Mouse (Mus musculus): ENCODE measurements at regions not wholly inside any gene's neighbourhood (a gene's known extent, or its start where the extent isn't known, plus 50 kb on each side); places are given as distances from the start of the nearest gene placed in this dataset.

DNA sequence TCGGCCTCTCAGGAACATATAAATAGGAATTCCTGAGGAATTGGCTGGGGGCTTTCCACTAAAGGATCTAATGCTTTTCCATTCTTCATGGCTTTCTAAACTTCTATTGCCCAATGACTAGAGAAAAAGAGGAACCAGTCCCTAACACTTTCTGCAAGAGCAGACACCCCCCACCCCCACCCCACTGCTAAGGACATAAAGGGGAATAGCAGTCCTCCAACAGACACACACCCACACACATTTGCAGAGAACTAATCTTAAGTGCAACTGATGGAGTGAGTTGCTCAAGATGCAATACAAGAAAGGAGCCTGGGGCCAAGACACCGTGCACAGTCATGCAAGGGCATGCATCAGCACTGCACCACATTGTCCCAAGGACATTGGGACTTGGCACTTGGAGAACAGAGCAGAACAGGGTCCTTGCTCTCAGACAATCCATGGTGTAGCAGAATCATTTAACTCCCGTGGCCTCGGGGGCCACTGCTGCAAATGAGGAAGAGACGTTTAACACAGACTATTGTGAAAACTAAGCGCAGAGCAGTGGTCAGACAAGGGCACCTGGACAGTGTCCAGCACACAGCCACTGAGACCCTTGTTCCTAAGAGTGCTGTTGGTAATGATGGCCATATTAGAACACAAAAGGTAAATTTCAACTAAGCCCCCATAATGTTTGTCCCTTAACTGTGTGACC lies 161.1 kb downstream of the Xpnpep1 start:
- DNase-seq (ENCODE audit: low spot score), result peak; percentile 6

DNA sequence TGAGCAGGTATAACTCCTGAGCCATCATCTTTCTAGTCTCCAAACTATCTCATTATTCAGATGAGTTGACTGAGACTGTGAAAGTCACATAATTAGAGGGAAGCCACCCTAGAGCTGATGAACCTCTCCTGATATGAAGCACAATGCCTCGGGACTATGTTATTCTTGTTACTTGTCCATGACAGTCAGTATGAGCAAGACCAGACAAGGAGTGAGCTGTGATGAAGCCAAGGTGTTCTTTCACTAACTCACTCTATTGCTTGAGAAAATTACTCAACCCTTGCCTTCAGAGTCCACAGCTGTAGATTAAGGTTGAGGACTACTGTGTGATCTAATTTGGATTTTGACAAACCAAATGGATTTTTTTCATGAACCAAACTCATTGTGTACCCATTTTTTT lies 173.4 kb downstream of the Xpnpep1 start:
- DNase-seq (ENCODE audit: low spot score), result no peak

DNA sequence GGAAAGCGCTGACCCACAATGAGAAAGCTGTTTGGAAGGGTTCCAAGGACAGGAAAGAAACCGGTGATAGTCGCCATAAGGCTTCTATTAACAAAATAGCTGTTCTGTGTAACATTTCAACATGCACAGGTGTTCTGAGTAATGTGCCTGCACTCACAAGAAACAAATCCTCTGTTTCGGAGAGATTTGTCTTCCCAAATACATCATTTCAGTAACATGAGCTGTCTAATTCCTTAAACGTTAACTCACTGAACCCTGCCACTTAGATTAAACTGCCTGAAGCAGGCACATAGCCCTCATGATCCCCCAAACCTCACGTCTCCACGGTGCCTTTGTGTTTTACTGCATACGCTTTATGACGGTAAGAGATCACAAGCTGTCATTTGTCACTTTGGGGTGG lies 178.4 kb downstream of the Xpnpep1 start:
- no peak for DNase-seq (ENCODE audit: low spot score)

DNA sequence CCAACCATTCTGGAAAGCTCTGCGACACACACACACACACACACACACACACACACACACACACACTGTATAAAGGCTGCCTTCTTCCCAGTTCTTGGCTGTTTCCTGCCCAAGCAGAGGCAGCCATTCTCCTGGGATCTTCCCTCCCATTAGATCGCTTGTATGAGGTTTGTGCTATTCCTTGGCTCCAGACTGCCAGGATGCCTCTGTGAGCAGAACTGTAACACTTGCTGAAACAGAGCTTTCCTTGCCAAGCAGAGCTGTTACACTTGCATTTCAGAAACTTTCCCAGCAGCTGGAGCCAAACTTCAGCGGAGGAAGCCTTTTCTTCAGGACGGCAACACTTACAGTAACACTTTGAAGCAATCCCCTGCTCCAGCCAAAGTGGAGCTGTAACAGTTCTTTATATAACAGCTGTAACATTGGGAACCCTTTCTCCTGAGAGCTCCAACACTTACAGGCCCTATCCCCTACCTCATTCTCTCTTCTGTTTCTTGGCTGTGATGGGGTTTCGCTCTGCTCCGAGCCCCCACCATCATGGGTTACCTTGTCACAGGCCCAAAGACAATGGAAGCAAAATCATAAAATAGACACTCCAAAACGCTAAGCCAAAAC lies 185.8 kb downstream of the Xpnpep1 start:
- DNase-seq (ENCODE audit: low spot score), result no peak

DNA sequence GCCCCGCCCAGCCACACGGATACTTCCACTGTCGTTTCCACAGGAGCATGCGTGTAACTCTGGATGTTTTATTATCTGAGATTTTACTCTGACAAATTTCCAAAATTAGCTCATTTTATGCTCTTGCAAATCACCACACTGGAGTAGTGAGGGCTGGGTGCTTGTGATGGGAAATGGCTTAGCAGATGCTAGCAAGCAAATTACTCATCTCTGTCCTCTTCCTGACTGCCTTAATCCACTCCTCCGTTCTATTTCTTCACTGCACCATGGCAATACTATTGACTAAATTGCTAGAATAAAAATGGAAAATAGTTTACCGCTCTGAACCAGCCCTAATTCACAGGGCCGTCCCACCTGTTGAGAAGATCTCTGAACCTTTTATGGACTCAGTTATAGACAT lies 223.8 kb downstream of the Xpnpep1 start:
- DNase-seq (ENCODE audit: low spot score), result peak; percentile 2

DNA sequence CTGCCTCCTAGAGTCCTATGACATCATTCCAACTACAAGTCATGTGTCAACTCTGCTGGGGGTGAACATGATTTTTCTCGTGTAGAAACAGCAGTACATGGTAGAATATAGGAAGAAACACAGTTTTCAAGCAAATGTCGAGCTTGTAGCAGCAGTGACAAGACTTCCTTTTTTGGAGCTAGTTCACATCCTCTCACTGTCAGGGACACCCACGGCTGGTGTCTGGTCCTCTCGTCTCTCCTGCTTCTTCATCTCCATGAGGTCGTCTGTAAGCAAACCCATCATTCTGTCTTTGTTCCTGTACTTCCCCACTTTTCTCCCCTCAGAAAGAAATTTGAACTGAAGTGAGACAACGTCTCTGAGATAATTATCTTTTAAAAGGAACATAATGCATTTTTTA lies 228.0 kb downstream of the Xpnpep1 start:
- DNase-seq (ENCODE audit: low spot score), result no peak

DNA sequence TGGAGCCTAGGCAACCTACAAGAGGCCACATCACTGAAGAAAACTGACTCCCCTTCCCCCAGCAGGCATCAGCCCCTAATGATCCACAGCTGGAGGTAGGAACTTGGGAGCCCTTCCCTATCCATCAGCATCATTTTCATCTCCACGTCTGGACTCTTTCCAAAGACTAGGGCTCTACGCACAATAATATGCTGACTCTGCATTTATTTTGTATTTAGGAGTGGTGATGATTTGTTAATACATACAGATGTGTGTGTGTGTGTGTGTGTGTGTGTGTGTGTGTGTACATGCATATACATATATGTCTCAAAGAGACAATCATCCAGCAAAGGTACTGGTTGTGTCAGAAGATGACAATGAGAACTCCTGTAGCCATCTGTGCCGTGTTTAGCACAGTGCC lies 251.2 kb downstream of the Xpnpep1 start:
- DNase-seq (ENCODE audit: low spot score), result no peak

DNA sequence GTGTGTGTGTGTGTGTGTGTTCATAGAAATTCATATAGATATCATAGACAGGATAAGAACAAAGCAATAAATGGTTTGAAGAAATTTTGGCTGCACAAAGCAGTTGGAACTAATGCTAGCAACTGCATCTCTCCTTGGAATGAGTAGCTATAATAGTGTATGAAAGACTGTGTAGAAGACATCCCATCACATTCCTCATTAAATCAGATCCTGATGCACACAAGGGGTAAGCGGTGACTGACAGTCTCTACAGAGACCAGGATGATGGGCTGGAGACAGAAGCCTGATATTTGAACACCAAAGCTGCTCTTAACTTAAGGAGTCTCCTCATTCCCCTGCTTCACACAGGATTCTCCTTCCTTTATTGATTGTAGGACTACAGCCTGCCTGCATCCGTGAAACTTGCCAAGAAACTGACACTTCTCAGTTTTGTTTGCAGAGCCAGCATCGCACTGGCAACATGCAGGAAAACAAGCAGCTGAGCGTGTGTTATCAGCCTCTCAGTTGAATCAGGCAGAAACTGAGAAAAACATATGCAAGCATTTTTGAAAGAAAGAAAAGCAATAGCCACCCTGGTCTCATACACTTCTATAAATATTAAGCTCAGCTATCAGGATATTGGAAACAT lies 271.1 kb downstream of the Xpnpep1 start:
- no peak for DNase-seq (ENCODE audit: low spot score)

DNA sequence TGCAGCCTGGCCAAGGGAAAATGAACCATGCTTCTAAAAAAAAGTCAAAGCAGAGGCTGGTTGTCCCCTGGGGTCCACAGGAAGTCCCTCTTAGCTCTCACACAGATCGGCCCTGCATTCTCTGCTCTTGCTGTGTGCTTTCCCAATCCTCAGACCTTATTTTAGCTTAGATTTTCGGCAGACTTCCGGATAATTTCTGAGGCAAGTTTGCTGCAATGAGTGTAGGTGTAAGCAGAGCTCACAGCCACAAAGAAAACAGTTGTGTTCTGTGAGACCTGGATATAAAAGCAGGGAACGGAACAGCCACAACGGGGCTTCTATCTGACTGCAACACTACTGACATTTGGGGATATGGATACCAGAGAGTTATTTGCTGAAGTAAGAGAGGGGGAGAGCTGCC lies 271.9 kb downstream of the Xpnpep1 start:
- DNase-seq (ENCODE audit: low spot score), result no peak

DNA sequence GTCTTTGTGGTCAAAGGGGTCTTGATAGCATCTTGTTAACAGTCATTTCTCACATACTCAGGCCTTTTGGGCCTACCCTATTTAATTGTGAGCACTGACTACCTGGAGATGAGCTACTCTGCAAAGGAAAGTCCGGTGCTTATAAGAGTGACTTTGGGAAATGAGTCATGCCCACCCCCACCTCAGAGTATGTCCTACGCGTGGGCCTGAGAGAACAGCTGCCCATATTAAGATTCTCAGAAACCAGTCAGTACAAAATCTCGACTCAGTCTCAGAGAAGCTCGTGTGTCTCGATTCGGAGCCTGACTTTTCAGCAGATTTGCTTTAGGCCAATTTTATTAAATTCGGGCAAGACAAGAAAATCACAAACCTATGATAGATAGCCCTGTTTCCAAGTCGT lies 301.1 kb downstream of the Xpnpep1 start:
- no peak for DNase-seq (ENCODE audit: low spot score)

DNA sequence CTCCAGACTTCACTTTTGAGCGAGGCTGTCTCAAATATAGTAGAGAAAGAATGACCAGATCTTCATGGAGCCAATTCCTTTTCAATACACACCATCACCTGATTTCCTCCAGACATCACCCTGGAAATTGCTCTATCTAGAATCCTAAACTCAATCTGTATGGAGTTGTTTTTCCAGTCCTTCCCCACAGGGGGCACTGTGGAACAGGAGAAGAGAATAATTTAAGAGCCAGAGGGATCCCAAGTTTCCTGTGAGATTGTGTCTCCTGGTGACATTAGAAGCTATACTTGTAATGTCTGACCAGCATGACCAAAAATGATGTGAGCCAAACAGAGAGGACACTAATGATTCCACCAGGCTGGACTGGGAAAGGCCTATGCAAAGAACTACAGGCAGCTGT lies 318.2 kb downstream of the Xpnpep1 start:
- no peak for DNase-seq (ENCODE audit: low spot score)

DNA sequence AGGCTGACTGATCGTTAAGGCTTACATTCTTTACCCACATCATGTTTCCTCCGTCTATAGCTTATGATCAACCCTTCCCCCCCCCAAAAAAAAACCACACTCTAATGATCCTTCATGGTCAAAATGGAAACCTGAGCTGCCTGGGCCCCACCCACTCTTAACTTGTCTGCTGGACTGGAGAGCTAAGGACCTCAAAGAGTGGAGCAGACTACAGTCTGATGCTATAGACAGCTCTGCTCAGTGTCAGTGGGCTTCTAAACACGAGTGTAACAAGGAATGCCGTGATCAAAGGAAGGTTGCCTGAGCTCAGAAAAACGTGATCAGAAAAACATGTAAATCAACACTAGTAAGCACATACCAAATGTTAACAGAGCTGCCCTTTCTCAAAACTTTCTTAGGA lies 324.7 kb downstream of the Xpnpep1 start:
- DNase-seq (ENCODE audit: low spot score), result no peak

DNA sequence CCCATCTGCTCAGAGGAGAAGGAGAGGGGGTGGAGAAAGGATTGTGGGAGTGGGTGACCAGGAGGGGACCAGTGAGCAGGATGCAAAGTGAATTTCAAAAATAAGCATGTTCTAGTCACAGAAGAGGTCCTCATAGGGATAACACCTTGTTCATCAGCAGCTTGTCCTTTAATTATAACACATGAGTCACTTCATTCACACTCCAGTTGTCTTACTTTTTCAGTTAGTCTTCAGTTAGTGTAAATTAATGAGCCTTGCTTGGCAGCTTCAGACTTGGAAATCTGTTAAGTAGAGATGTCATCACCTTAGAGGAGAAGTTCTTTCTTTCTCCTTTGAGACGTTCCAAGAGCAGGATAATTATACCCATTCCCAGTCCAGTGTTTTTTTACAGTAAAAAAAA lies 332.3 kb downstream of the Xpnpep1 start:
- DNase-seq (ENCODE audit: low spot score), result no peak

DNA sequence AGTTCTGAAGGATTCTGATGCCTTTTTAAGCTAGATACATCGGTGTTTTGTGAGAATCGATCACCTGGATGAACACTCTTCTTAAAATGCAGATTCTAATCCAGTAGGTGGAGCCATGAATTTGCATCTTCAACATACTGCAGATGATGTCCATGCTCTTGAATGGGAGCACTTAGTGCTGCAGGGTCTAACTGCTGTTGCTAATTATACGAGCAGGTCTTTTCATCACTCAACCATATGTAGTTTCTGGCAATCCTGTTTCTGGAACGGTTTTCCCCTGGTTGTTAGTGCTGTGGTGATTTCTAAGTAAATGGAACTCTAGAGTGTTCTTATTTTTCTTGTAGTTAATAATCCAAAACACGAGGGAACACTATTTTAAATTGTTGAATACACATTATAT lies 379.0 kb downstream of the Xpnpep1 start:
- no peak for DNase-seq (ENCODE audit: low spot score)

DNA sequence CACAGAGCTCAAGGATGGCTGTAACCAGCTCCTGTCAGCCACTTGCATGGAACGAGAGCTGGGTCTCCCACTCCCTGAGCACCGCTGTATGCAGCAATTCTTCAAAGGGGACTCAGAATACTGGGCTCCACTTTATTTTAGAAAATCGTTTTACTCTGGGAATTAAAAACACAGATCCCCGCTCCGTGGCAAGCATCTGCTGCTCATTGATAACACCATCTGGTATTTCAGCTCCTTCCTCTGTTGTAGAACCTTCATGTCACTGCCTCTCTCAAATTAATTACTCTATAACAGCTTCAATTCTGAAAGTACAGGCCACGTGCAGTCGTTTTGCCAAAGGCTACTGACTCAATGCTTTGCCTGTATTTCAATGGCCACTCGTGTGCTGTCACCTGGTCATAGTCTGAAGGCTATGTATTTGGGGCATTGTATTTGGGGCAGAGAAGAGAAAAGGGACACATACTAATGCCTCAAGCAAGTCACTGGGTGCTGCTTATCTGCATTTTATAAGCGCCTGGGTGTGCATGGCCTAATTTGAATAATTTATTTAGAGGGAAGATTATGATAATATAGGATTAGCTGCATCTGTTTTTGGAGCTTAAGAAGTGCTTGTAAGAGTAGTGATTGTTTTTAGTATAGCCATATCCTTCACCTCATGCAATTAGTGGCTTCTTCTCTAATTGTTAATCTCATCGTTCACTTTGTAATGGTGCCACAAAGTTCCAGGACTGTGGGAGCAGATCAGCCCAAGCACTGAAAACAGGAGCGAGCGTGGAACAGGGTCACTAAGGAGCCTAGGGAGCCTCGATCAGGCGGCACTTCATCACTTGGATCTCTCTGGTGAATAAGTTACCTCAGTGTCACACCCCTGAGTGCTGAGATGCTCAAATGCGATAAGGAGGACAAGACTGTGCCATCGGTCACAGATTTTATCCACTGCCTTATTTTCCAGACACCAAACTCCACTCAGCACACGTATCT lies 383.3 kb downstream of the Ins1 start:
- peak; percentile 43 for DNase-seq (ENCODE audit: low spot score)

DNA sequence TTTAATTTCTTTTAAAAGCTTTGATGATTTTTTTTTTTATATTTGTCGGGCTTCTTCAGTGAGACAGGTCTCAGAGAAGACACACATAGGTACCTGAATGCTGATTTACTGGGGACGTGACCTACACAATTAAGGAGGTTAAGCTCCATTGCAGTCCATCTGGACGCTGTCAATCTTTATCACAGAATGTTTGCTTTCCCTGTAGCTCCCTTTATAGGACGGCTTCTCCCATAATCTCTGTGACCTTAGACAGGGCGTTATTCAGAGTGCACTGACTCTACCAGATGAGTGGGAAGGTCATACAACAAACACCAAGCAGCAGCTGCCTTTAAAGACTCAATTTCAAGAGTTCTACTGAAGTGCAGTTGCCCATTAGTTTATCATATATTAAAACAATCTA lies 376.1 kb downstream of the Ins1 start:
- no peak for DNase-seq (ENCODE audit: low spot score)

DNA sequence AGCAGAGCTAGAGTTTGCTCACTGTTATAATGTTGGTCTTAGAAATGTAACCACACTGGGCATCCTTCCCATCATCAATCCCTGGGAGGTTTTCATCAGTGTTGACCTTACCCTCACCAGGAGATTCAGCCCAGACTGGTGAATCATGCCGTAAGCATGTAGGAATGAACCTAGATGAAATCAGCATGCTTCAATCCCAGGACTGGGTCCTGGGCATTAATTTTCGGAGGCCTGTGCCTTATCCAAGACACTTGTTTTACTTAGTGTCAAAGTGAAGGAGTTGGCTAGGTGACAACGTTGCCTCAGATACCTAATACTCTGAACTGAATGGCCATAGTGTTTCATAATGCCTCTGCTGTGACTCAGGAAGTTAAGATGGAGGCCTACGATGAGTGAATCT lies 368.4 kb downstream of the Ins1 start:
- no peak for DNase-seq (ENCODE audit: low spot score)

DNA sequence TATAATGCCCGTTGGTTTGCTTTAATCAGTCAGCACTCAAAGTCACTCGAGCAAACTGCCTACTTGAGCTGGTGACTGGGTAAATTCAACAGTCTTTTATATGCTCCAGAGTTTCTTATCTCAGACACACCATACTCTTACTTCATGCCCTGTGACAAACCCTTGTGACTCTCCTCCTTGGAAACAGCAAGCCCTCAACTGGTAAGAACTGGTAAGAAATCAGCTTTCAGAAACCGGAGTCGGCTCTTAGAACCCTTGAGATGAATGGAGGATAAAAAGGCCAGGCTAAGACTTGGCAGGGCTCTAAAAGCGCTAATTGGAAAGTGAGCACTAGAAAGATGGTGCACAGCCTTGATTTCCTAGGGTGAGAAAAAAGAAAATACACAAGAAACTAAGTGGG lies 360.2 kb downstream of the Ins1 start:
- no peak for DNase-seq (ENCODE audit: low spot score)

DNA sequence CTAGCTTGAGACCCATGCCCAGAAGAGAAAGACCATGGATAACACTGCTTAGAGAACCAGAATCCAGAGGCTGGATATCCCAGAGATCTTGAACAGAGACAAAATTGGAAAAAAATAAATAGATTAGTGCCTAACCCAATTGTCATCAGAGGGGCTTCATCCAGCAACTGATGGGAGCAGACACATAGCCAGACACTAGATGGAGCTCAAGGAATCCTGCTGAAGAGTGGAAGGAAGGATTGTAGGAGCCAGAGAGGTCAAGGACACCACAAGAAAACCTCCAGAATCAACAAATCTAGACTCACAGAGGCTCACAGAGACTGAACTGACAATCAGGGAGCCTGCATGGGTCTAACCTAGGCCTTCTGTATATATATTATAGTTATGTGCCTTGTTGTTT lies 359.4 kb downstream of the Ins1 start:
- no peak for DNase-seq (ENCODE audit: low spot score)

DNA sequence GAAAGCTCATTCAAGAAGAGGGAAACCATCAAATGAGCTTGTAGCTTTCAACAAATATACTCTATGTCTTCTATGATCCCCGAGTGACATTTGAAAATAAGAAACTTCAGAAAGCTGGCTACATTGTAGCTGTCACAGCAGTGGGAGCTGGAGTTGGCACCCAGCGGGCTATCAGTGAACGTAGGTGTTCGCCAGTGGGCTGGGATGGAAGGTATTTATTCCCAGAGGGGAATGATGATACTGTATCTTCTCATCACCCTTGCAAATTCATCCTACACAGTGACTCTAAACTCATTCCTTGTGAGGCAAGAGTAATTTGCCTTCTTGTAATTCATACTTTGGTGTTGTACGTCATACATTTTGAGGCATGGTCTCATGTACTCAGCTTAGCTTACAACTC lies 349.3 kb downstream of the Ins1 start:
- no peak for DNase-seq (ENCODE audit: low spot score)

DNA sequence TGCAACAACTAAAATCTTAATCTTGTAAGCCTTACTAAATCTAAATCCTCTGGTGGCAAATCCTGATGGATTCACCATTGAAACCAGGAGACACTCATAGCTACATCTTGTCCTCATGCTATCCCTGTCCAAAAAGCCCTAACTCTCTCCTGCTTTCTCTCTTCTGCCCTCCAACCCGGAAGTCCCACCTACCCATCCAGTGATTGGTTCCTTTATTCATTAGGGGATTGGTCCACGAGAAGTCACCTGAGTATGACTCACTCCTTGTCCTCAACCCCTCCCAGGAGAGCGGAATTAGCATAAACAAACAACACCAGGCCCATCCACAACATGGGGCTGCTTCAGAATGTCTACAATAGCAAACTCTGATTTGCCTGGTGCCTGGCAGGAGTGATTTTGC lies 342.8 kb downstream of the Ins1 start:
- no peak for DNase-seq (ENCODE audit: low spot score)

DNA sequence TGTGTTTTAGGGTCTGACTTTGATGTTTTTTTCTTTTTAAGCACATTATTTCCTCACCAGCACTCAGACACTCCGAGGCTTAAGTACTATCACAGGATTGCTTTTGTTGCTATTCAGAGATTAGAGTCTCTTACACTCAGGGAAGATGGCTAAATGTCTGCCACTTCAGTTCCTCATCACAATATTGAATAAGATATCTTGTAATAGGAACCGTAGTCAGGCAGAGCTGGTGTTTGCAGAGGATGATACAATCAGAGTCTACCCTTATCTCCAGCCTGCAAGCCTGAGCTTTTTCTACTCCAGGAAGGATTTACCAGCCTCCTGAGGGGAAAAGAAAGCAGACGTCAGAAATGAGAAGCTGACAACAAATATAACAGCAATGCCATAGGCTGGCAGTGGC lies 336.3 kb downstream of the Ins1 start:
- DNase-seq (ENCODE audit: low spot score), result no peak

DNA sequence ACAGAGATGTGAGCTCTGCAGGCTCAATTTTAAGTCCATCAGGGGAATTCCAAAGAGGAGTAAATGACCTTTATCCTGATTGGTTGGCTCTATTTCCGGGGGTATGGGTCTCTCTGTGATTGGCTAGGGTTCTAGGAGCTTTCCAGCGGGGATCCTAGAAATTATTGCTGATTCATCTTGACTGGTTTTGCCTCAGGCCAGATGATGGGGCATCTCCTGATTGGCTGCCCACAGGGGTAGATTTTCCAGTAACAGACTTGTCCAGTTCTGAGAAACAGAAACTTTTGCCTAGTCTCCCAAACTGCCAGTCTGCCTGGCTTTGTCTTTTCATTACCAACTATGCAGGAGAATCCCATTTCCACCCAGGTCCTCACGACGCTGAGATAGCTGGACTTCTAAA lies 301.3 kb downstream of the Ins1 start:
- DNase-seq (ENCODE audit: low spot score), result no peak
